Mouse (Mus musculus): ENCODE data around the gene Gm13083.
"Not testable (repeated sequence)": the region's sequence is repeated elsewhere in the genome, so short reads cannot be mapped to it uniquely, and the experiment has no call there.

Gene Gm13083

DNA sequence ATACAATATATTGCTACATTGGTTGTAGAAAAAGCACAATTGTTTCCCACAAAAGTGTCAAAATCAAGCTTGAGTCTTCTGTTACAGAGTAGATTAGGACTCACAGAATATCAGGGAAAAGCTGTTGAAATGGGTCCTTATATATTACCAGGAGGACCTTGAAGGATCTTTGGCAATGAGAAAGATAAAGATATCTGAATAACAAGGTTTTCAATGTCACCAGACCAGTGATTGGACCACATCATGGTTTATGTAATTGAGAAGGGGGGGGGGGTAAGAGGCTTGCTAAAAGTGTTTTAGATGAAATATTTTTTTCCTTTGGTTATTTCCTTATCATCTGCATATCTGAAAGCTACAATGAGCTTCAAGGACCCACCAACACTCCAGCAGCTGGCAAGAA, at the start of gene Gm13083:
TSS of gene Gm13083 (plus strand) at position 301 of the 400 bp plus-strand sequence.
- DNase-seq: not testable (repeated sequence)

- not testable (repeated sequence) for DNase-seq
Observed at GRCm38 (mm10) chr4:143611927-143612326, 2.9 kb upstream of the Gm13083 start.

- not testable (repeated sequence) for DNase-seq
Observed at GRCm38 (mm10) chr4:143618101-143618500, 3.3 kb downstream of the Gm13083 start.

DNA sequence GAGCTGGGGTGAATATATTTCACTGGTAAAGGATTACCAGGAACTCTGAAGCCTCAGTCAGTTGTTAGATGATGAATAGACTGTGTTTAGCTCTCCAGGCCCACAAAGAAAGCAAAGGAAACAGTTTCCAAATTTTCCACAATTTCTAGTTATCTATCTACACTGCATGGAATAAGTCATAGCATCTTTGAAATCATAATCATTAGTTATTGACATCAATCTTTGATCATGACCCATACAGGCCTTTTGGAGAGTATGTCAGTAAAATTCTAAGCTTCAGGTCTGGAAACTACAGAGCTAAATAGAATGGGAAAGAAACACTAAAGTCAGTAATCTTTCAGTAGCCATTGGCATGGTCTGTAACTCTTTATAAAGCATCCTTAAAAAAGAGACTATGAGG, 42.3 kb downstream of the Gm13083 start, which contains the start of gene Gm13088:
TSS of gene Gm13088 (minus strand) at position 101 of the 400 bp plus-strand sequence.
- DNase-seq: not testable (repeated sequence)
